Mouse (Mus musculus) midbrain, embryonic 10.5 days (tissue): ENCODE results near the gene Camta1. TPM values are rescaled to one million over a fixed set of nuclear protein-coding genes. Genes with fewer than 3 reads are reported as not detected.
A peak's percentile ranks its signal among the peaks of the same experiment; 100 is the strongest.

Experiments
- DNase-seq: peaks from one replicate; pipeline ENCODE4 v3.0.0-alpha.2; 2017; ENCODE audit warnings: low spot score
- H3K27ac ChIP-seq: fragments of 300-500 bp; sonication (generic); replicated peaks from 2 replicates; pipeline ENCODE4 v1.5.1; 2016; ENCODE audit warnings: mild to moderate bottlenecking
- H3K27me3 ChIP-seq: fragments of 300-500 bp; sonication (generic); 2 replicates; pipeline ENCODE4 v1.6.1; 2016; ENCODE audit warnings: low read depth, mild to moderate bottlenecking; ENCODE audit not compliant: poor library complexity, severe bottlenecking
- H3K36me3 ChIP-seq: fragments of 300-500 bp; sonication (generic); 2 replicates; pipeline ENCODE4 v1.6.1; 2016; ENCODE audit warnings: mild to moderate bottlenecking, moderate library complexity
- H3K4me1 ChIP-seq: fragments of 300-500 bp; sonication (generic); 2 replicates; pipeline ENCODE4 v1.6.1; 2016
- H3K4me3 ChIP-seq: fragments of 300-500 bp; sonication (generic); 2 replicates; pipeline ENCODE4 v1.5.1; 2016; ENCODE audit warnings: mild to moderate bottlenecking, moderate library complexity
- H3K9me3 ChIP-seq: fragments of 300-500 bp; sonication (generic); replicated peaks from 2 replicates; pipeline ENCODE4 v1.6.1; 2016; ENCODE audit warnings: mild to moderate bottlenecking
- WGBS: fragments of 180-500 bp; shearing (Covaris S2); methylation state at CpG from one replicate; pipeline ENCODE4 v1.1.7; 2016; 5-methylcytosine and 5-hydroxymethylcytosine counted together
- polyA plus RNA-seq: library from polyadenylated mRNA; unstranded; fragments of >200 nt; fragmentation: Nextera tagmentation; extraction: Ambion mirVana; gene quantifications from 2 replicates; pipeline ENCODE4 v1.2.1, GENCODE M21; 2016

Gene Camta1
- polyA plus RNA-seq, 1 experiment from 2014 or later = 137 TPM

- Histone ChIP-seq H3K4me1 (peaks cover 34% of the 10 kb centered on the region), H3K27me3 (peaks cover 7% of the 10 kb centered on the region; the same call in 1 of the 2 replicates), H3K36me3 (no peaks in the 10 kb centered on the region), H3K27ac (0 out of 2 replicates have a peak overlapping the region, but pooled peaks have one; percentile 13), H3K4me3 (no peak overlapping the region), H3K9me3 (peaks cover 9% of the 10 kb centered on the region)
- WGBS = 23% methylated on average over 12 of the region's 12 CpGs
- DNase-seq = no peak
These were observed 618.9 kb downstream of the Camta1 start for GRCm38 (mm10) chr4:151242751-151243150.

DNA sequence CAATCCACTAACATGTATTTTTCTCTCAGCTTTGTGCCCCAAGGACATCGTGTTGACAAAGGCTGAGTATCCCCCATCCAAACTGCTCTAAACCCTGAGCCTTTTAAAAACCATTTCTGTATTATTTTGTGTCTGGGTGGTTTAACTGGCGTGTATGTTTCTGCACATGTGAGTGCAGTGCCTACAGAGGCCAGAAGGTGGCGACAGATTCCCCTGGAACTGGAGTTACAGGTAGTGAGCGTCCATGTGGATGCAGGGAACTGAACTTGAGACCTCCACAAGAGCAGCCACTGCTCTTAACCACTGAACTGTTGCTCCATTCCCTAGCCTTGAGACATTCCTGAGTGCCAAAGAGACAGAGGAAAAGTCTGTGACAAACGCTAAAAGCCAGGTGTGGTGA lies 621.2 kb downstream of the Camta1 start:
- Histone ChIP-seq H3K27ac (no peak overlapping the region), H3K9me3 (peaks cover 9% of the 10 kb centered on the region), H3K4me1 (peaks cover 34% of the 10 kb centered on the region), H3K4me3 (no peak overlapping the region), H3K36me3 (no peaks in the 10 kb centered on the region), H3K27me3 (peaks cover 7% of the 10 kb centered on the region; the same call in 1 of the 2 replicates)
- no peak for DNase-seq
- 83% methylated on average over 5 of the region's 5 CpGs for WGBS

- Histone ChIP-seq H3K27me3 (peaks cover 3% of the 10 kb centered on the region; the same call in 1 of the 2 replicates), H3K4me1 (peaks cover 29% of the 10 kb centered on the region), H3K36me3 (no peaks in the 10 kb centered on the region), H3K27ac (no peak overlapping the region), H3K9me3 (peaks cover 9% of the 10 kb centered on the region), H3K4me3 (no peak overlapping the region)
- 82% methylated on average over 19 of the region's 19 CpGs for WGBS
- DNase-seq = no peak
These were observed 622.5 kb downstream of the Camta1 start for GRCm38 (mm10) chr4:151238970-151239684.

DNA sequence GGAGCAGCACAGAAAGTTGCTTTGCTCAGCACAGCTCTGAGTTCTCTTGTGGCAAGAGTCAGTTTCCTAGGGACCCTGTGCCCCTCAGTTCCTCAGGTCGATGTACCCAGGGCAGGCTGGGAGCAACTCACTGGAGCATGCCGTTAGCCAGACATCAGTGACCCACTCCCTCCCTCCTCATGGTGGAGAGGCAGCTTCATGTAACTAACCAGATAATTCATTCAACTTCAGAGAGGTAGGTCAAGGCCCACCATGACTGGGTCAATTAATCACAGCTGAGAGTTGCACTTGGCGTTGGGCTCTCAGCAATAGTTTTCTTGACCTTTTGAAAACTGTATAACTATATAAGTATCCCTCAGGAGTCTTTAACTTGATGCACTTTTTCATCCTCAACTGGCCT lies 624.2 kb downstream of the Camta1 start:
- H3K4me3 ChIP-seq = no peak overlapping the region
- H3K9me3 ChIP-seq = peaks cover 9% of the 10 kb centered on the region
- peaks cover 13% of the 10 kb centered on the region for H3K4me1 ChIP-seq
- H3K36me3 ChIP-seq = no peaks in the 10 kb centered on the region
- WGBS = 77% methylated on average over 3 of the region's 3 CpGs
- H3K27ac ChIP-seq = no peak overlapping the region
- DNase-seq = no peak
- no peaks in the 10 kb centered on the region for H3K27me3 ChIP-seq

DNA sequence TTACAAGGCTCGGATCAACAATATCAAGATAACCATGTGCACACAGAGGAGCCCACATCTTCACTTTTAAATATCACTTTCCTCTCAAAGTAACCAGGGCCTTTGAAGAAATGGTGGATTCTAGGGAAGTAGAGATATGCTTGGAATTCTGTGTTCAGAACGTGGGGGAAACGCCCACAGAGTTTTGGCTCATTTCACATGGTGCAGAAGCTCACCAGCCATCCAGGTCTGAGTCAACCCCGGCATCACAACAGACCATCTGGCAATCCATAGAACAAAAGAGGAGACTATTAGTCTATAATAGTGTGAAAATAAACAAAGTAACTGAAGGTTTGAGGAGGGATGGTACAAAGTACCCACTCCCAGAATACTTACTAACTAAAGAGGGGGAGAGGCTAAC lies 626.7 kb downstream of the Camta1 start:
- 0 out of 2 replicates have a peak, but pooled peaks cover 3% of the 10 kb centered on the region for H3K9me3 ChIP-seq
- no peaks in the 10 kb centered on the region for H3K36me3 ChIP-seq
- 83% methylated on average over 4 of the region's 4 CpGs for WGBS
- no peak overlapping the region for H3K4me3 ChIP-seq
- H3K27ac ChIP-seq = no peak overlapping the region
- H3K27me3 ChIP-seq = no peaks in the 10 kb centered on the region
- no peak for DNase-seq
- H3K4me1 ChIP-seq = no peaks in the 10 kb centered on the region

DNA sequence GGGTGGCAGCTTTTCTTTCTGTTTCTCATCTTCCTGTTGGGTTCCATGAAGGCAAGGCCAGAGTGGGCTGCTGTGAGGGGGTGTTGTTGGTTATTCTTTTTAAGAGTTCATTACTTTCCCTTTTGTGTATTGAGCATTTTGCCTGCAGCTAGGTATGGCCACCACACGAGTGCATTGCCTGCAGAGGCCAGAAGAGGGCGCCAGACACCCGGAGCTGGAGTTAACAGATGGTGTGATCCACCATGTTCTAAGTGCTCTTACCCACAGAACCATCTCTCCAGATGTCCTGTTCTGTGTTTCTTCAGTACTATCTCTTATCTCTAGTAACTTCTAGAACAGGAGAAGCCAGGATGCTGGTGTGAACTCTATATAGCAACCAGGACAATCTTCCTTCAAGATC lies 629.6 kb downstream of the Camta1 start:
- Histone ChIP-seq H3K4me3 (no peak overlapping the region), H3K9me3 (no peaks in the 10 kb centered on the region), H3K27ac (no peak overlapping the region), H3K36me3 (no peaks in the 10 kb centered on the region), H3K4me1 (peaks cover 7% of the 10 kb centered on the region), H3K27me3 (no peaks in the 10 kb centered on the region)
- WGBS = 74% methylated on average over 3 of the region's 3 CpGs
- DNase-seq = no peak

DNA sequence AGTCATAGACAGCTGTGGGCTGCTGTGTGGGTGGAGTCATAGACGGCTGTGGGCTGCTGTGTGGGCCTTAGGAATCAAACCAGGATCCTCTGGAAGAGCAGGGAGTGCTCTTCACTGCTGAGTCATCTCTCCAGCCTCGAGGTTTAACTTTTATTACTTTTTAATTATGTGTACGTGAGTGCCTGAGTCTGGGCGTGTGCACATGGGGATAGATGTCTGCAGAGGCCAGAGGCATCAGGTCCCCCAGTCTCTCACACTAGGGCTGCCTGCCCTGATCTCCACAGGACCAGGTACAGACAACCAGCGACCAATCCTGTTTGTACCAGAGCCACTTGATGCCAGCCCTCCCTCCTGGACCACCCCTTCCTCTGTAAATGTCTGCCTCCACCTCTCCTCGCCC lies 632.6 kb downstream of the Camta1 start:
- DNase-seq = no peak
- Histone ChIP-seq H3K36me3 (no peaks in the 10 kb centered on the region), H3K27ac (0 out of 2 replicates have a peak overlapping the region, but pooled peaks have one; percentile 9), H3K4me3 (no peak overlapping the region), H3K4me1 (peaks cover 27% of the 10 kb centered on the region), H3K9me3 (no peaks in the 10 kb centered on the region), H3K27me3 (peaks cover 16% of the 10 kb centered on the region; the same call in 1 of the 2 replicates)
- 78% methylated on average over 6 of the region's 6 CpGs for WGBS

- Histone ChIP-seq H3K4me3 (no peak overlapping the region), H3K4me1 (peaks cover 39% of the 10 kb centered on the region), H3K9me3 (no peaks in the 10 kb centered on the region), H3K27me3 (peaks cover 33% of the 10 kb centered on the region), H3K36me3 (no peaks in the 10 kb centered on the region), H3K27ac (0 out of 2 replicates have a peak overlapping the region, but pooled peaks have one; percentile 7)
- WGBS = 39% methylated on average over 9 of the region's 9 CpGs
- DNase-seq = peak; percentile 24
These were observed 635.2 kb downstream of the Camta1 start for GRCm38 (mm10) chr4:151226496-151226895.

- no peaks in the 10 kb centered on the region for H3K36me3 ChIP-seq
- H3K9me3 ChIP-seq = no peaks in the 10 kb centered on the region
- peaks cover 39% of the 10 kb centered on the region for H3K4me1 ChIP-seq
- no peak overlapping the region for H3K27ac ChIP-seq
- H3K27me3 ChIP-seq = peaks cover 33% of the 10 kb centered on the region
- DNase-seq = no peak
- H3K4me3 ChIP-seq = no peak overlapping the region
- 87% methylated on average over 12 of the region's 12 CpGs for WGBS
These were observed 637.7 kb downstream of the Camta1 start for GRCm38 (mm10) chr4:151224017-151224416.

DNA sequence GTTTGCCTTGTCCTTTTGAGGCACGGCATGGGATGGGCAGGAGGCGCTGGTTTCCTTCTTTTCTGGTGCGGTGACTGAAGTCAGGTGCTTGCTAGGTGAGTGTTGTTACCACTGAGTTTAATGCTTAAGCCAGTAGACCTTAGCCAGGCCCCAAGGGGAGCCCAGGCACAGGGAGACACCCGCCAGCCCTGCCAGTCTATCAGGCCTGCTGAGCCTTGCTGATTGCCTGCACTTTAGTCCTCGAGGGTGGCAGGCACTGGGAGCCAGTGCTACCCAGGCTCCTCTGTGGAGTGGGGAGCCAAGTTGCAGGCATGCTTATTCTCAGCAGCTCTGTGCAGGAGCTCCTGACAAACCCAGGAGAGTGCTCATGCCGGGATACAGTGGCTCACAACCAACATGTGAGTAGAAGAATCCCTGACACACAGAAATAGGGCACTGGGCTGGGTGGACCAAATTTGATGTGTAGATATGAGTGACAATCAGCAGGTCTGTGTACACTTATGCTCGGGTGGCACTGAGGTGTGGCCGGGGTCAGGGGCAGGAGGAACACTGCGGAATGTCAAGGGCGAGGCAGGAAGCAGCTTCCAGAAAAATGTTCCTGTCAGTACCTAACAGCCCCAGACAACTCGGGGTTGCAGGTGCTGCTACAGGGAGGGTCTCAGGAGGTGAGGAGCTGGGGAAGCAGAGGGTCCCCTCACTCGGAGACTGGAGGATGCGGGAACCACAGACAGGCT lies 638.2 kb downstream of the Camta1 start:
- no peaks in the 10 kb centered on the region for H3K9me3 ChIP-seq
- DNase-seq = no peak
- WGBS = 80% methylated on average over 13 of the region's 13 CpGs

GRCm38 (mm10) chr4:151222635-151223034 lies 639.0 kb downstream of the Camta1 start:
- no peak overlapping the region for H3K4me3 ChIP-seq
- 0 out of 2 replicates have a peak overlapping the region, but pooled peaks have one; percentile 38 for H3K27ac ChIP-seq
- H3K9me3 ChIP-seq = no peaks in the 10 kb centered on the region
- H3K36me3 ChIP-seq = no peaks in the 10 kb centered on the region
- no peak for DNase-seq
- peaks cover 33% of the 10 kb centered on the region for H3K27me3 ChIP-seq
- WGBS = 18% methylated on average over 10 of the region's 10 CpGs
- peaks cover 41% of the 10 kb centered on the region for H3K4me1 ChIP-seq

More for the DNA sequence above, 638.2 kb downstream of the Camta1 start:
- Histone ChIP-seq H3K27ac (0 out of 2 replicates have a peak overlapping the region, but pooled peaks have one; percentile 23), H3K27me3 (peaks cover 33% of the 10 kb centered on the region), H3K4me1 (peaks cover 41% of the 10 kb centered on the region), H3K4me3 (no peak overlapping the region), H3K36me3 (no peaks in the 10 kb centered on the region)

DNA sequence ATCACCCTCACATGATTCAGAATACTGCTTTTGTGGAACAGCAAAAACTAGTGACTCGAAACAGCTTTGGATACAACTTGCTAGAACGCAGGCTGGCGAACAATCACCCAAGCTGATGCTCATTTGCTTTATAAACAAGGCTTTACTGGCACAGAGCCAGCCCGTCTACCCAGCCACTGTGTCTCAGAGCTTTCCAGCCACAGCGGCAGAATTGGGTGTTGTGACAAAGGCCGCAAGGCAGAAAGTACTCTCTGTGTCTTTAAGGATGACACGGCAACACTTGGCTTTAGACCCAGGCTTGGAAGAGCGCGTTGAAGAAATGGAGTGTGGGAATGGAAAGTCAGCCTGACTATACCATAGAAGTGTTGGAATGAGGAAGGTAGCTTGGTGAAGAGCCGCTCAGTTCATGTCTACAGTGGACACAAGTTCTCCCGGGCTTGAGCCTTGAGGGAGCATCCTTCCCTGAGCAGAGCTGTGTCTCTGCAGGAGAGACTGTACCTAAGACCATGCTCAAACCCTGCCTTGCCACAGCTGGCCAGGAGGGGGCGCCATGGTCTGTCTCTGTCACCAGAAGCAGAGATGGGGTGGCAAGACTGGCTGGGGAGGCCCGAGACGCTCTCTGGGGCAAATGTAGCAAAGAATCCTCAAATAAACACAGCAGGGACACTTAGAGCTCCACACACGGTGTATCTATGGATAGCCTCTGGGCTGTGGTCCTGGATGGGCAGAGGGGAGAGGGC lies 645.0 kb downstream of the Camta1 start:
- no peaks in the 10 kb centered on the region; the same call in 1 of the 2 replicates for H3K27me3 ChIP-seq
- 0 out of 2 replicates have a peak, but pooled peaks cover 7% of the 10 kb centered on the region for H3K4me1 ChIP-seq
- H3K4me3 ChIP-seq = no peak overlapping the region
- DNase-seq = no peak
- 87% methylated on average over 15 of the region's 15 CpGs for WGBS
- no peaks in the 10 kb centered on the region for H3K36me3 ChIP-seq
- H3K9me3 ChIP-seq = no peaks in the 10 kb centered on the region
- no peak overlapping the region for H3K27ac ChIP-seq
